Mouse (Mus musculus) layer of hippocampus, adult 9-11 months (tissue): ENCODE results near the gene AI413582.

ENCODE experiments used
- DNase-seq: peaks from one replicate; pipeline ENCODE4 v3.0.0; 2022

The AI413582 gene

GRCm38 (mm10) chr17:27513916-27514762, 51.4 kb downstream of the AI413582 start:
- DNase-seq: no peak
